Mouse (Mus musculus) leukemia stem cell, adult 10-12 weeks (primary cell): Measurements from ENCODE around the gene Daam2. TPM values are rescaled to one million over a fixed set of nuclear protein-coding genes. Genes with fewer than 3 reads are reported as not detected.

Experiments used
- polyA plus RNA-seq: library from polyadenylated mRNA; stranded (reverse); fragments of >175 nt; gene quantifications from 2 replicates; pipeline ENCODE4 v1.2.3, GENCODE M21; 2012; ENCODE audit warnings: low replicate concordance

Gene Daam2
- polyA plus RNA-seq = 0.10 and 0.15 TPM in 2 replicates

GRCm38 (mm10) chr17:49563830-49564470 is at the start of gene Daam2:
TSS of gene Daam2 (minus strand) at chr17:49564343.

GRCm38 (mm10) chr17:49428239-49428688 is 135.9 kb downstream of the Daam2 start, which contains the start of gene Mocs1:
TSS of gene Mocs1 (plus strand) at chr17:49428362.

Other genes with a start within 250 kb of the Daam2 start
- gene Mocs1, start 136.0 kb downstream of the Daam2 start, polyA plus RNA-seq = 31.1 and 35.4 TPM in 2 replicates
- gene Kif6, start 50.8 kb upstream of the Daam2 start, polyA plus RNA-seq = not detected in 2 replicates